Mouse (Mus musculus): Measurements from ENCODE around the gene 4930519P11Rik. TPM values are rescaled to one million over a fixed set of nuclear protein-coding genes. Genes with fewer than 3 reads are reported as not detected.

Gene 4930519P11Rik
- polyA plus RNA-seq, 1 experiment from 2014 or later: 0.72 TPM

DNA sequence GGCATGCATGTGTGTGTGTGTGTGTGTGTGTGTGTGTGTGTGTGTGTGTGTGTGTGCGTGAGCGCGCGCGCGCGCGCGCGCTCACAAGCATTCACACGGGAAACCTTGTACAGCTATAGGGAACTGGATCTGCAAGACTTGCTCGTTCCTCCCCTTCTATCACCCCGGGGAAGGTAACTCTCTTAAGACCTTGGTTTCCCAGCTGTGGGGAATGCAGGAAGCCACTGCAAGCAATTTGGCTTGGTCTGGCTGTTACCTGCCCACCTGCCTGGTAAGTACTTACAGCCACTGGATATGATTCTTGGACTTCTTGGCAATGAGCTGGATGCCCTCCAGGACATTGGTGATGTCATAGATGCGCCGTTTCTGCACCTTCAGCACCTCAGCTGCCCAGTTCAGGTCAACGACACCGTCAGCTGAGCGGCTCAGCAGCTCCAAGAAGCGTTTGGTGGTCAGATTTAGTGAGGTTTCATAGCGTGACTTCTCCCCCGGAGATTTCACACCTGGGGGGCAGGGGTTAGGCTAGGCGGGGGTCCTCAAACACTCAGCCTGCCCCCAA, 49.5 kb downstream of the 4930519P11Rik start:
- peaks cover 20% of the 10 kb centered on the region for H3K4me1 ChIP-seq (ENCODE audit: control insufficient read depth, insufficient read depth, low read length)
- no peak overlapping the region for H3K27ac ChIP-seq (ENCODE audit: low read depth, low read length)
- H3K36me3 ChIP-seq (ENCODE audit: control insufficient read depth, insufficient read depth, low read length): peaks cover 13% of the 10 kb centered on the region
- H3K4me3 ChIP-seq (ENCODE audit: low read depth, low read length): no peak overlapping the region
- H3K4me2 ChIP-seq: no peak overlapping the region
- 87% methylated on average over 22 of the region's 22 CpGs for WGBS (ENCODE audit: insufficient replicate concordance)
- peaks cover 2% of the 10 kb centered on the region; the same call in 1 of the 2 replicates for H3K27me3 ChIP-seq (ENCODE audit: control insufficient read depth, insufficient read depth, low read length)
- H3K9me3 ChIP-seq (replicated peaks; ENCODE audit: control insufficient read depth, low read length): no peaks in the 10 kb centered on the region
- H3K9ac ChIP-seq (ENCODE audit: low read depth, low read length): no peak overlapping the region
- ATAC-seq (replicated peaks; ENCODE audit: insufficient number of reproducible peaks, low FRiP score, low TSS enrichment): no peak

Other genes with a start within 250 kb of the 4930519P11Rik start
- gene Cdk5rap1, start 240.4 kb downstream of the 4930519P11Rik start, polyA plus RNA-seq (2014; fragmentation: Nextera tagmentation; extraction: Ambion mirVana): 14.1 and 18.3 TPM in 2 replicates
- gene Snta1, start 205.3 kb downstream of the 4930519P11Rik start, polyA plus RNA-seq (2014; fragmentation: Nextera tagmentation; extraction: Ambion mirVana): 14.6 and 22.2 TPM in 2 replicates
- 31.2 and 34.0 TPM in 2 replicates for gene Cbfa2t2, start 177.0 kb downstream of the 4930519P11Rik start, polyA plus RNA-seq (2014; fragmentation: Nextera tagmentation; extraction: Ambion mirVana)
- 0.89 and 1.4 TPM in 2 replicates for gene 1700003F12Rik, start 66.4 kb downstream of the 4930519P11Rik start, polyA plus RNA-seq (2014; fragmentation: Nextera tagmentation; extraction: Ambion mirVana)
- not detected in 2 replicates for gene Actl10, start 61.7 kb downstream of the 4930519P11Rik start, polyA plus RNA-seq (2014; fragmentation: Nextera tagmentation; extraction: Ambion mirVana)
- 1.2 and 1.4 TPM in 2 replicates for gene Necab3, start 54.5 kb downstream of the 4930519P11Rik start, polyA plus RNA-seq (2014; fragmentation: Nextera tagmentation; extraction: Ambion mirVana)
- 6.5 and 7.8 TPM in 2 replicates for gene E2f1, start 43.5 kb downstream of the 4930519P11Rik start, polyA plus RNA-seq (2014; fragmentation: Nextera tagmentation; extraction: Ambion mirVana)
- 21.4 and 23.5 TPM in 2 replicates for gene Pxmp4, start 9.7 kb downstream of the 4930519P11Rik start, polyA plus RNA-seq (2014; fragmentation: Nextera tagmentation; extraction: Ambion mirVana)
- 0.77 and 0.93 TPM in 2 replicates for gene Zfp341, start 140 bp downstream of the 4930519P11Rik start, polyA plus RNA-seq (2014; fragmentation: Nextera tagmentation; extraction: Ambion mirVana)
- 10.1 and 12.5 TPM in 2 replicates for gene Chmp4b, start 38.3 kb upstream of the 4930519P11Rik start, polyA plus RNA-seq (2014; fragmentation: Nextera tagmentation; extraction: Ambion mirVana)
- not detected in 2 replicates for gene Gm14214, start 156.6 kb upstream of the 4930519P11Rik start, polyA plus RNA-seq (2014; fragmentation: Nextera tagmentation; extraction: Ambion mirVana)
- 42.9 and 63.5 TPM in 2 replicates for gene Raly, start 177.7 kb upstream of the 4930519P11Rik start, polyA plus RNA-seq (2014; fragmentation: Nextera tagmentation; extraction: Ambion mirVana)
- gene a, start 178.0 kb upstream of the 4930519P11Rik start, polyA plus RNA-seq (2014; fragmentation: Nextera tagmentation; extraction: Ambion mirVana): 0.34 and 0.49 TPM in 2 replicates

All from heart, embryonic 11.5 days (tissue).